Mouse (Mus musculus): ENCODE measurements around the gene Riiad1. TPM values are rescaled to one million over a fixed set of nuclear protein-coding genes. Genes with fewer than 3 reads are reported as not detected.

Gene Riiad1
- polyA plus RNA-seq, 1 experiment from 2014 or later, result 8.1 TPM

- WGBS, result 86% methylated on average over 17 of the region's 17 CpGs
- no peak overlapping the region for H3K9ac ChIP-seq (ENCODE audit: low read length)
- H3K36me3 ChIP-seq (ENCODE audit: control insufficient read depth, insufficient read depth, low read length), result no peaks in the 10 kb centered on the region
- no peaks in the 10 kb centered on the region for H3K9me3 ChIP-seq (ENCODE audit: control insufficient read depth, low read length)
- ATAC-seq (replicated peaks; ENCODE audit: low FRiP score, low TSS enrichment, low read depth) (no peak), DNase-seq (ENCODE audit: low spot score) (no peak)
- no peak overlapping the region for H3K27ac ChIP-seq (ENCODE audit: low read depth)
- no peak overlapping the region for H3K4me2 ChIP-seq (ENCODE audit: low read length)
- peaks cover 7% of the 10 kb centered on the region; the same call in 1 of the 2 replicates for H3K27me3 ChIP-seq (replicated peaks; ENCODE audit: control insufficient read depth, insufficient read depth, low read length)
- no peaks in the 10 kb centered on the region for H3K4me1 ChIP-seq (replicated peaks; ENCODE audit: control insufficient read depth, insufficient read depth, low read length)
- no peak overlapping the region for H3K4me3 ChIP-seq (ENCODE audit: low read depth, low read length)
Measured at GRCm38 (mm10) chr3:94482764-94483385, 2.7 kb upstream of the Riiad1 start.

GRCm38 (mm10) chr3:94481429-94481828 is 1.3 kb upstream of the Riiad1 start:
- Histone ChIP-seq H3K4me2 (ENCODE audit: low read length) (no peak overlapping the region), H3K27ac (ENCODE audit: low read depth) (no peak overlapping the region), H3K4me1 (replicated peaks; ENCODE audit: control insufficient read depth, insufficient read depth, low read length) (0 out of 2 replicates have a peak, but pooled peaks cover 4% of the 10 kb centered on the region), H3K4me3 (ENCODE audit: low read depth, low read length) (no peak overlapping the region), H3K9me3 (ENCODE audit: control insufficient read depth, low read length) (no peaks in the 10 kb centered on the region), H3K27me3 (replicated peaks; ENCODE audit: control insufficient read depth, insufficient read depth, low read length) (peaks cover 7% of the 10 kb centered on the region; the same call in 1 of the 2 replicates), H3K36me3 (ENCODE audit: control insufficient read depth, insufficient read depth, low read length) (no peaks in the 10 kb centered on the region), H3K9ac (ENCODE audit: low read length) (no peak overlapping the region)
- DNase-seq (ENCODE audit: low spot score), result no peak
- 63% methylated on average over 4 of the region's 4 CpGs for WGBS
- no peak for ATAC-seq (replicated peaks; ENCODE audit: low FRiP score, low TSS enrichment, low read depth)

GRCm38 (mm10) chr3:94479564-94479963 is 577 bp downstream of the Riiad1 start:
- Histone ChIP-seq H3K4me1 (replicated peaks; ENCODE audit: control insufficient read depth, insufficient read depth, low read length) (0 out of 2 replicates have a peak, but pooled peaks cover 9% of the 10 kb centered on the region), H3K27me3 (replicated peaks; ENCODE audit: control insufficient read depth, insufficient read depth, low read length) (peaks cover 7% of the 10 kb centered on the region; the same call in 1 of the 2 replicates), H3K4me3 (ENCODE audit: low read depth, low read length) (peak overlapping the region; percentile 16), H3K4me2 (ENCODE audit: low read length) (peak overlapping the region; percentile 38), H3K36me3 (ENCODE audit: control insufficient read depth, insufficient read depth, low read length) (no peaks in the 10 kb centered on the region), H3K27ac (ENCODE audit: low read depth) (no peak overlapping the region), H3K9me3 (ENCODE audit: control insufficient read depth, low read length) (no peaks in the 10 kb centered on the region), H3K9ac (ENCODE audit: low read length) (no peak overlapping the region)
- DNase-seq (ENCODE audit: low spot score) (peak; percentile 76), ATAC-seq (replicated peaks; ENCODE audit: low FRiP score, low TSS enrichment, low read depth) (no peak)
- whole genome bisulfite sequencing, result 3% methylated on average over 11 of the region's 11 CpGs

- peak overlapping the region; percentile 16; the same call in 1 of the 2 replicates for H3K4me3 ChIP-seq (ENCODE audit: low read depth, low read length)
- H3K9me3 ChIP-seq (ENCODE audit: control insufficient read depth, low read length), result no peaks in the 10 kb centered on the region
- no peak overlapping the region for H3K4me2 ChIP-seq (ENCODE audit: low read length)
- H3K27me3 ChIP-seq (replicated peaks; ENCODE audit: control insufficient read depth, insufficient read depth, low read length), result peaks cover 7% of the 10 kb centered on the region; the same call in 1 of the 2 replicates
- H3K4me1 ChIP-seq (replicated peaks; ENCODE audit: control insufficient read depth, insufficient read depth, low read length), result 0 out of 2 replicates have a peak, but pooled peaks cover 10% of the 10 kb centered on the region
- H3K27ac ChIP-seq (ENCODE audit: low read depth), result no peak overlapping the region
- no peak for ATAC-seq (replicated peaks; ENCODE audit: low FRiP score, low TSS enrichment, low read depth)
- WGBS, result 10% methylated on average over 8 of the region's 9 CpGs
- H3K9ac ChIP-seq (ENCODE audit: low read length), result no peak overlapping the region
- DNase-seq (ENCODE audit: low spot score), result no peak
- H3K36me3 ChIP-seq (ENCODE audit: control insufficient read depth, insufficient read depth, low read length), result no peaks in the 10 kb centered on the region
Measured at GRCm38 (mm10) chr3:94478591-94479169, 1.5 kb downstream of the Riiad1 start.

GRCm38 (mm10) chr3:94477981-94478422 is 2.1 kb downstream of the Riiad1 start, which contains the start of gene Celf3:
Gene Celf3 (plus strand): TSS chr3:94478295.
- Histone ChIP-seq H3K27ac (ENCODE audit: low read depth) (peak within 1 kb of the TSS; percentile 19; the same call in 1 of the 2 replicates), H3K4me3 (ENCODE audit: low read depth, low read length) (peak within 1 kb of the TSS; percentile 16), H3K9ac (ENCODE audit: low read length) (no peak within 1 kb of the TSS), H3K4me2 (ENCODE audit: low read length) (no peak within 1 kb of the TSS), H3K9me3 (ENCODE audit: control insufficient read depth, low read length) (no peaks in the 10 kb centered on the region), H3K4me1 (replicated peaks; ENCODE audit: control insufficient read depth, insufficient read depth, low read length) (peaks cover 15% of the 10 kb centered on the region; the same call in 1 of the 2 replicates), H3K27me3 (replicated peaks; ENCODE audit: control insufficient read depth, insufficient read depth, low read length) (peaks cover 7% of the 10 kb centered on the region; the same call in 1 of the 2 replicates), H3K36me3 (ENCODE audit: control insufficient read depth, insufficient read depth, low read length) (no peaks in the 10 kb centered on the region)
- WGBS, result 3% methylated on average over 14 of the region's 14 CpGs
- ATAC-seq (replicated peaks; ENCODE audit: low FRiP score, low TSS enrichment, low read depth) (peak; percentile 50), DNase-seq (ENCODE audit: low spot score) (peak; percentile 60)

DNA sequence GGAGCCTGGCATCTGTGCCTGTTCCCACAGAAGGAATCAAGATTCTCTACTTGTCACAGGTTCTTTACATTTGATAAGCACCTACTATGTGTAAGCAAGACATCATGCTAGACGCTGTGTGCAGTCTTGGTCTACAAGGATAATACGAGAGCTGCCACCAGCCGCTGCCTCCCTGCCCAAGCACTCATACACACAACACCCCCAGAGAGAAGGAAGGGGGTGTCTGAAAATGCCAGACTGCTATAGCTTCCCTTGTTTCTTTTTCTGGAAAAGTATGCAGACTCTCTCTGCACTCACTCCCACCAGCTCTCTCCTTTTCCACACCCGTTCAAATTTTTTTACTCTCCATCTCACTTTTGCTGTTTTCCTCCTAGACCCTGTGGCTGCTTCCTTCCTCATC is 2.7 kb downstream of the Riiad1 start:
- no peak overlapping the region for H3K4me3 ChIP-seq (ENCODE audit: low read depth, low read length)
- H3K27ac ChIP-seq (ENCODE audit: low read depth), result peak overlapping the region; percentile 19; the same call in 1 of the 2 replicates
- no peaks in the 10 kb centered on the region for H3K36me3 ChIP-seq (ENCODE audit: control insufficient read depth, insufficient read depth, low read length)
- ATAC-seq (replicated peaks; ENCODE audit: low FRiP score, low TSS enrichment, low read depth) (no peak), DNase-seq (ENCODE audit: low spot score) (no peak)
- H3K9me3 ChIP-seq (ENCODE audit: control insufficient read depth, low read length), result no peaks in the 10 kb centered on the region
- H3K9ac ChIP-seq (ENCODE audit: low read length), result no peak overlapping the region
- 53% methylated on average over 4 of the region's 4 CpGs for WGBS
- peaks cover 21% of the 10 kb centered on the region; the same call in 1 of the 2 replicates for H3K4me1 ChIP-seq (replicated peaks; ENCODE audit: control insufficient read depth, insufficient read depth, low read length)
- H3K27me3 ChIP-seq (replicated peaks; ENCODE audit: control insufficient read depth, insufficient read depth, low read length), result peaks cover 7% of the 10 kb centered on the region; the same call in 1 of the 2 replicates
- H3K4me2 ChIP-seq (ENCODE audit: low read length), result no peak overlapping the region

DNA sequence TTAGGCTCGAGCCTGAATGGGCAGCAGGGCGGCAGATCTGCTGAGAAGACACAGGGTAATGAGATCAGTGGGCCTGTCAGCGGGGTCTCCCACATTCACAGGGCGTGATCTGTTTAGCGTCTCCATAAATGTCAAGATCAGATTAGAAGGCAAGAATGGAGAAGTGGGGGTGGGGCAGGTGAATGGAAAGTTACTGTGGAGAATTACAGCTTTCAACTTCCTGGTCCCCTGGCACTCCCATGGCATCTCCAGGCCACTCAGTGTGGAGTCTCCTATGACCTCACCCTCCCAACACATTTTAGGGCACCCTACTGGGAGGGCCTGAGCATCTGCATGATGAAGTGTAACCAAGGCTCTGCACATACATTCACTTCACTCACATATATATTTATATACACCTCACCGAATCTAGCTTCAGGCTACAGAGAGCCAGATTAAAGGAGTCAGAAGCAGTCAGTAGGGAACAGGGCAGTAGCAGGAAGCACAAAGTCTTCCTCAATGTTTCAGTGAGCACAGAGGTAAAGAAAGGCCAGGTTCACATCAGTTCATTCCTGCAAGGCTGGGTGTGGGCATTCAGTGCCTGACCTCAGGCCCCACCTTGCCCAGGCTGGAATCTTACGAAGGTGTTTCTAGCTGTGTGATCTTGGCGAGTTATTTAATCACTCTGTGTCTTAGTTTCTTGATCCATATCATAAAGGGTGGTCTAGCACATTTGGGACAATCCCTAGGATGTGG is 3.7 kb downstream of the Riiad1 start:
- no peaks in the 10 kb centered on the region for H3K36me3 ChIP-seq (ENCODE audit: control insufficient read depth, insufficient read depth, low read length)
- DNase-seq (ENCODE audit: low spot score) (peak; percentile 70), ATAC-seq (replicated peaks; ENCODE audit: low FRiP score, low TSS enrichment, low read depth) (peak; percentile 59; the same call in 1 of the 2 replicates)
- 23% methylated on average over 8 of the region's 8 CpGs for WGBS
- H3K27me3 ChIP-seq (replicated peaks; ENCODE audit: control insufficient read depth, insufficient read depth, low read length), result peaks cover 7% of the 10 kb centered on the region; the same call in 1 of the 2 replicates
- H3K27ac ChIP-seq (ENCODE audit: low read depth), result 0 out of 2 replicates have a peak overlapping the region, but pooled peaks have one; percentile 6
- H3K4me2 ChIP-seq (ENCODE audit: low read length), result no peak overlapping the region
- H3K9me3 ChIP-seq (ENCODE audit: control insufficient read depth, low read length), result no peaks in the 10 kb centered on the region
- no peak overlapping the region for H3K9ac ChIP-seq (ENCODE audit: low read length)
- peaks cover 22% of the 10 kb centered on the region; the same call in 1 of the 2 replicates for H3K4me1 ChIP-seq (replicated peaks; ENCODE audit: control insufficient read depth, insufficient read depth, low read length)
- no peak overlapping the region for H3K4me3 ChIP-seq (ENCODE audit: low read depth, low read length)

- DNase-seq (ENCODE audit: low spot score), result no peak
- no peak for ATAC-seq (replicated peaks; ENCODE audit: low FRiP score, low TSS enrichment, low read depth)
- Histone ChIP-seq H3K36me3 (ENCODE audit: control insufficient read depth, insufficient read depth, low read length) (no peaks in the 10 kb centered on the region), H3K9ac (ENCODE audit: low read length) (no peak overlapping the region), H3K27ac (ENCODE audit: low read depth) (no peak overlapping the region), H3K9me3 (ENCODE audit: control insufficient read depth, low read length) (no peaks in the 10 kb centered on the region), H3K4me1 (replicated peaks; ENCODE audit: control insufficient read depth, insufficient read depth, low read length) (peaks cover 22% of the 10 kb centered on the region; the same call in 1 of the 2 replicates), H3K4me2 (ENCODE audit: low read length) (no peak overlapping the region), H3K4me3 (ENCODE audit: low read depth, low read length) (no peak overlapping the region), H3K27me3 (replicated peaks; ENCODE audit: control insufficient read depth, insufficient read depth, low read length) (no peaks in the 10 kb centered on the region)
- WGBS, result 39% methylated on average over 5 of the region's 5 CpGs
Measured at GRCm38 (mm10) chr3:94473567-94474232, 6.4 kb downstream of the Riiad1 start.
